Mouse (Mus musculus): ENCODE results near the gene Tex29. TPM values are rescaled to one million over a fixed set of nuclear protein-coding genes. Genes with fewer than 3 reads are reported as not detected.
"Not testable (repeated sequence)": the region's sequence is repeated elsewhere in the genome, so short reads cannot be mapped to it uniquely, and the experiment has no call there.

Gene Tex29
- polyA plus RNA-seq, 1 experiment from 2014 or later = 1.5 TPM

DNA sequence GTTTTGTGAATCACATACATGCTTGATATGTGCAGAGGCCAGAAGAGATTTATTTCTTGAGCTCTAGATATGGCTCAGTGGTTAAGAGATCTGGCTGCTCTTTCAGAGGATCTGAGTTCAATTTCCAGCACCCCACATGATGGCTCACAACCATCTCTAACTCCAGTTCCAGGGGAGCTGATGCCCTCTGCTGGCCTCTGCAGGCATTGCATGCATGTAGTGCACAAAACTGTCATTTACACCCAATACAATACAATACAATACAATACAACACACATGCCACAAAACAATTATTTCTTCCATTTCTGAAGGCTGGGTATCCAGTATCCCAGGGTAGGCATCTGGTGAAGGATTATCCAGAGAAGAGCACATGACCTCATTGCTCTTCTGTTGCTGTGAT is 27.6 kb downstream of the Tex29 start:
- no peak overlapping the region for H3K9ac ChIP-seq (ENCODE audit: low read depth, low read length)
- peak; percentile 48 for TF ChIP-seq CTCF (IDR thresholded peaks at IDR 0.05; ENCODE audit: low read depth)
- ATAC-seq (replicated peaks; ENCODE audit: low FRiP score, low read depth) (no peak), DNase-seq (ENCODE audit: low spot score) (no peak)
- no peaks in the 10 kb centered on the region for H3K9me3 ChIP-seq (replicated peaks; ENCODE audit: low read length)
- H3K27me3 ChIP-seq (ENCODE audit: insufficient read depth, low read length) = no peaks in the 10 kb centered on the region
- H3K4me2 ChIP-seq (ENCODE audit: low read length) = no peak overlapping the region
- no peak overlapping the region for H3K4me3 ChIP-seq (replicated peaks; ENCODE audit: low read depth, low read length)
- H3K4me1 ChIP-seq (replicated peaks; ENCODE audit: insufficient read depth, low read length) = no peaks in the 10 kb centered on the region
- H3K27ac ChIP-seq = no peak overlapping the region
- no peaks in the 10 kb centered on the region for H3K36me3 ChIP-seq (ENCODE audit: insufficient read depth, low read length)

DNA sequence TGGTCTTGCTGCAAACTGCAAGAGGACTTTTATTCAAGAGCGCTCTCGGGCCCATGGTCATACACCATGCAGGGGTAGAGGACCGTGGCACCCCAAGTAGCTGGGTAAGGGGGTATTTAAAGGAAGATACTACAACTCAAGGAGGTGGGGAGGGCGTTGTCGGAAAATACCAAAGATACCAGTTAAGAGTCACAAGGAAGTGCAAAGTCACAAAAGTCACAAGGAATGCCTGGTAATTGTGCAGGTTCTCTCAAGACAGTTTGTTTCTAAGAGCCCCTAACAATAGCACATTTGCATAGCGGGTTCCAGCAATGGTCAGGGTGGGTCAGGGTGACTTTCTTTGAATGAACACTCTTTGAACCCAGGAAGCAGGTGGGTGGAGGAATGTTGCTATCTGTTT is 34.0 kb downstream of the Tex29 start:
- ATAC-seq (replicated peaks; ENCODE audit: low FRiP score, low read depth); H3K4me2 ChIP-seq (ENCODE audit: low read length); DNase-seq (ENCODE audit: low spot score); H3K36me3 ChIP-seq (ENCODE audit: insufficient read depth, low read length); H3K27me3 ChIP-seq (ENCODE audit: insufficient read depth, low read length); H3K4me1 ChIP-seq (replicated peaks; ENCODE audit: insufficient read depth, low read length); H3K9ac ChIP-seq (ENCODE audit: low read depth, low read length); H3K4me3 ChIP-seq (replicated peaks; ENCODE audit: low read depth, low read length); H3K27ac ChIP-seq; H3K9me3 ChIP-seq (replicated peaks; ENCODE audit: low read length): not testable (repeated sequence)
- 93% methylated on average over 6 of the region's 6 CpGs for WGBS

DNA sequence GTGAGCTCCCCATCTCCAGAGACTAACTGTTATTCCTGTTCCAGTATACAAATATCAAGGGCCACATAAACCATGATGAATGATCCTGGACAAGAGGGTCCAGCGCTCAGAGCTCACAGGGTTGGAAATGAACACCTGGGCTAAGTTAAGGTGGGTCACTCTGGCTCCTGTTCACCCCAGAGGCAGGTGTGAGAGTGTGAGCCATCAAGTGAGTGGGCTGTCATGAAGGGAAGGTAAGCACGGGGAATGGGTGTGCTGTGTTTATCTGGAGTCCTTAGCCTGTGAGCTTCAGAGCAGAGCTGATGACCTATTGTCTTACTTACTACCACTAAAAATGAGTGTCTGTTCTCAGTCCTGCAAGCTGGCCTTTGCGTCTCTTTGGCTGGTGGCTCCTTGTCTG is 44.4 kb downstream of the Tex29 start:
- H3K4me3 ChIP-seq (replicated peaks; ENCODE audit: low read depth, low read length) = no peak overlapping the region
- H3K9ac ChIP-seq (ENCODE audit: low read depth, low read length) = no peak overlapping the region
- no peaks in the 10 kb centered on the region for H3K27me3 ChIP-seq (ENCODE audit: insufficient read depth, low read length)
- H3K36me3 ChIP-seq (ENCODE audit: insufficient read depth, low read length) = no peaks in the 10 kb centered on the region
- no peak overlapping the region for H3K4me2 ChIP-seq (ENCODE audit: low read length)
- peaks cover 5% of the 10 kb centered on the region; the same call in 1 of the 2 replicates for H3K9me3 ChIP-seq (replicated peaks; ENCODE audit: low read length)
- no peak overlapping the region for H3K27ac ChIP-seq
- DNase-seq (ENCODE audit: low spot score) (no peak), ATAC-seq (replicated peaks; ENCODE audit: low FRiP score, low read depth) (no peak)
- WGBS = 92% methylated on average over 3 of the region's 3 CpGs
- no peak for TF ChIP-seq CTCF (IDR thresholded peaks at IDR 0.05; ENCODE audit: low read depth)
- H3K4me1 ChIP-seq (replicated peaks; ENCODE audit: insufficient read depth, low read length) = no peaks in the 10 kb centered on the region

DNA sequence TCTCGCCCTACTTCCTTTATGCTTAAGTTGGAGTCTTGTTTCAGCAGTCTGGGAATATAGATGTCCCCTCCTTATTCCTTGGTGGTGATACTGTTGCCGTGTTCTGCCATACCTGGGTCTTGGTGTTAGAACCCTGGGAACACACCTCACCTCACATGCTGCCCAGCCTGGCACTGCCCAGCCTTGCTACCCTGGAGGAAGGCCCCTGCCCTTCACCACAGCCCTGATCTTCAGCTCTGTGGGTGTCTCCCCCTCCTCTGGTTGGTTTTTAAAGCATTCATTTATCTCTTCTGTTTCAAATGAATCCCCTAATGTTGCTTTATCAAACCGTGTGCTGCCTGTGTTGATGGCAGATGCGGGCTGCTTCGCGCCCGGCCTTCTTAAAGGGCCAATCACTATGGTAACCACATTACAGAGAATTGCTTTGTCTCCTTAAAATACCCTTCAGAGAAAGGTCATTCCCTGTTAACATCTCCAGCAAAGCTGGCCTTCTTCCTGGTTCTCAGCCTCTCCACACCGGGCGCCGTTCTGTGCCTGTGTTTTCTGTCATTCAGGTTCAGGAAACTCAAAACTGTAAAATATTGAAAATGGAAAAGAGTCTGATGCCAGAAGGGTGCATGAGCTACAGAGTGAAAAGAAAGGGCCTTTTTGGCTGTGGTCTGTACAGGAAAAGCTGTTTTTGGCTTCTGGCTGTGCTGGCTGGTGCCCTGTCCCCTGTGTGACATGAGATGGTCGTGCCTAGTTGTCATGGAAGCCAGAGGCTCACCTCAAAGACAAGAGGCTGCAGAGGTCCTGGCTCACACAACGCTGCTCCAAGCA is 45.8 kb downstream of the Tex29 start:
- Histone ChIP-seq H3K36me3 (ENCODE audit: insufficient read depth, low read length) (no peaks in the 10 kb centered on the region), H3K27ac (no peak overlapping the region), H3K9me3 (replicated peaks; ENCODE audit: low read length) (peaks cover 5% of the 10 kb centered on the region; the same call in 1 of the 2 replicates), H3K9ac (ENCODE audit: low read depth, low read length) (no peak overlapping the region), H3K4me1 (replicated peaks; ENCODE audit: insufficient read depth, low read length) (no peaks in the 10 kb centered on the region), H3K4me3 (replicated peaks; ENCODE audit: low read depth, low read length) (no peak overlapping the region), H3K4me2 (ENCODE audit: low read length) (no peak overlapping the region), H3K27me3 (ENCODE audit: insufficient read depth, low read length) (no peaks in the 10 kb centered on the region)
- WGBS = 79% methylated on average over 12 of the region's 12 CpGs
- no peak for ATAC-seq (replicated peaks; ENCODE audit: low FRiP score, low read depth)
- no peak for DNase-seq (ENCODE audit: low spot score)
- TF ChIP-seq CTCF (IDR thresholded peaks at IDR 0.05; ENCODE audit: low read depth) = no peak

DNA sequence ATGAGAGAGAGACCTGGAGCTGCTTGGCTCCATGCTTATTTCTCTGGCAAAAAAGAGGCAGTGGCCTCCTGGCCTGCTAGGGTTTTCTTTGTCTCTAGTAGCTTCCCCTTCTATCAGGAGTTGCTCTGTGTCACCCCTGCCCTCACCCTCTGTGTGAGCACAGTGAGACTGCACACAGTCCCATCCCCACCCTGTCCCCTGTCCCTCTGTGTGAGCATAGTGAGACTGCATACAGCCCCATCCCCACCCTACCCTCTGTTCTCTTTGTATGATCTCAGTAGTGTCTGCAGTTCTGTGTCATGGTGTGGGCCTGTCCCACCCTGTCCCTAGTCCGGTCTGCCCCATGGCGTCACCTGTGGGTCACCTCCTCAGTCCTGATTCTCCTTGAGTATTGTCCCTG is 46.5 kb downstream of the Tex29 start:
- no peak overlapping the region for H3K4me2 ChIP-seq (ENCODE audit: low read length)
- H3K27ac ChIP-seq = no peak overlapping the region
- DNase-seq (ENCODE audit: low spot score) (no peak), ATAC-seq (replicated peaks; ENCODE audit: low FRiP score, low read depth) (no peak)
- H3K4me1 ChIP-seq (replicated peaks; ENCODE audit: insufficient read depth, low read length) = no peaks in the 10 kb centered on the region
- H3K27me3 ChIP-seq (ENCODE audit: insufficient read depth, low read length) = no peaks in the 10 kb centered on the region
- H3K9me3 ChIP-seq (replicated peaks; ENCODE audit: low read length) = peaks cover 5% of the 10 kb centered on the region; the same call in 1 of the 2 replicates
- no peak overlapping the region for H3K4me3 ChIP-seq (replicated peaks; ENCODE audit: low read depth, low read length)
- no peak overlapping the region for H3K9ac ChIP-seq (ENCODE audit: low read depth, low read length)
- WGBS = 96% methylated on average over 2 of the region's 2 CpGs
- TF ChIP-seq CTCF (IDR thresholded peaks at IDR 0.05; ENCODE audit: low read depth) = no peak
- no peaks in the 10 kb centered on the region for H3K36me3 ChIP-seq (ENCODE audit: insufficient read depth, low read length)

DNA sequence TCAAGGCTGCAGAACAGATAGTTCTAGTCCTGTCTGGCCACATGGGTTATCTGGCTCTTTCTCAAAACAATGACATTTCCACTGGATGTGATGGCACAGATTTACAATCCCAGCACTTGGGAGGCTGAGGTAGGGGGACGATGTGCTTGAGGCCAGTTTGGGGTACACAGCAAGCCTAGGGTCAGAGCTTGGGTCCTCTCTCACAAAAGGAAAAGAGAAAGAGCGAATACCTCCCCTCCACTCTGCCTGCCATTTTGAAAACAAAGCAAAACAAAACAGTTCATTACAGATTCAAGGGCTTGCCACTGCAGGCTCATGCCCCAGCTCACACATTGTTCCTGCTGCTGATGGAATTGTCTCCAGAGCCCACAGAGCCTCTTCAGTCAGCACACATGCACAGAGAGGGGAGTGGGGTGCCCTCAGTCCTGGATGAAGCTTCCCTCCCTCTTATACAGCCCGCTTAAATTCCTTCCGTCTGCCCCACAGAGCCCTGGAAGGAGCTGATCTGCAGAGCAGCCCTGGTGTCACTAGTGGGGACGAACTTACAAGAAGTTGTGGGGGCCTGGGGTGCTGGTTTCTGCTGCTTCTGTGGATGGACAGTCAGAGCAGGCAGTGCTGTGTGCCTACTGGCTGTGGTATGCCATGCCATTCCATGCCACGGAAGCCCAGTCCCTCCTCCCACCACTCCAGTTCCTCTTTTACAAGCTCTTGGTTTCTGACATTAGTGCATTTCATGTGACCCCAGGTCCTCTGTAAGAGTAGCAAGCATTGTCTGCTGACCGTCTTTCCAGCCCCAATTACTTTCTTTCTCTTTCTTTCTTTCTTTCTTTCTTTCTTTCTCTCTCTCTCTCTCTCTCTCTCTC is 49.1 kb downstream of the Tex29 start:
- H3K36me3 ChIP-seq (ENCODE audit: insufficient read depth, low read length) = no peaks in the 10 kb centered on the region
- H3K4me2 ChIP-seq (ENCODE audit: low read length) = no peak overlapping the region
- ATAC-seq (replicated peaks; ENCODE audit: low FRiP score, low read depth) (no peak), DNase-seq (ENCODE audit: low spot score) (no peak)
- H3K9me3 ChIP-seq (replicated peaks; ENCODE audit: low read length) = no peaks in the 10 kb centered on the region
- no peaks in the 10 kb centered on the region for H3K4me1 ChIP-seq (replicated peaks; ENCODE audit: insufficient read depth, low read length)
- TF ChIP-seq CTCF (IDR thresholded peaks at IDR 0.05; ENCODE audit: low read depth) = no peak
- H3K27ac ChIP-seq = no peak overlapping the region
- no peak overlapping the region for H3K4me3 ChIP-seq (replicated peaks; ENCODE audit: low read depth, low read length)
- H3K27me3 ChIP-seq (ENCODE audit: insufficient read depth, low read length) = no peaks in the 10 kb centered on the region
- no peak overlapping the region for H3K9ac ChIP-seq (ENCODE audit: low read depth, low read length)
- 49% methylated on average over 7 of the region's 7 CpGs for WGBS
